In the genomic region with DNA sequence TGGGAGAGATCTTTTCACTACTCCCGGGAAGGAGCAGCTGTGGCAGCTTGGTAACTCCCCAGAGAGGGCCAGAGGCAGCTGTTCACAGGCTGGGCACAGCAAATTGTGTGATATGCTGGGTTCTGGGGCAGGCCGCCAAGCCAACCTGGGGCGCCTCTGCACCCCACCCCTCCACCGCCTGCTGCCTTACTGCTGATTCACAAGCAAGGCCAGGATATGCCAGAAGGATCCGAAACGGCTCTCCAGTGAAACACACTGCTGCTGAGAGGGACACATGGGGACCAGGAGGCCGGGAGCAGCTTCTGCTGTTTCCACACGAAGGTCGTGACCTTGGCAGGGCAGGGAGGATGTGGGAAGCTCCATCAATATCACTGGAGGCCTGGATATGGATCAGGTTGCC, we compare ENCODE assay signal across 10 mouse cellular contexts.
DNase-seq lines count a peak whose midpoint lies in the region; ATAC-seq and TF ChIP-seq lines count a peak whose summit lies in the region.
"Had no signal": no experiment of that assay in that cellular context is flagged by ENCODE, and none has a peak within 500 bp of the region (broad histone marks: within the 10 kb centered on the region; RNA-seq: fewer than 3 reads in every experiment).

No protein-coding gene starts in this region.

- H3K36me3 ChIP-seq in forebrain, postnatal 0 days (ENCODE audit: insufficient read depth) = no peaks in the 10 kb centered on the region
- no peaks in the 10 kb centered on the region for H3K36me3 ChIP-seq in forebrain, embryonic 10.5 days (replicated peaks)
- no peaks in the 10 kb centered on the region for H3K36me3 ChIP-seq in hindbrain, embryonic 16.5 days (ENCODE audit: control insufficient read depth, insufficient read depth, low read length)
- H3K36me3 ChIP-seq in neural tube, embryonic 11.5 days (ENCODE audit: control insufficient read depth, insufficient read depth, low read length) = no peaks in the 10 kb centered on the region
- H3K36me3 ChIP-seq in intestine, postnatal 0 days (ENCODE audit: control insufficient read depth, insufficient read depth) = no peaks in the 10 kb centered on the region

- WGBS in forebrain, postnatal 0 days = 55% methylated on average over 9 of the region's 9 CpGs
- WGBS in forebrain, embryonic 10.5 days = 65% methylated on average over 9 of the region's 9 CpGs
- 39% methylated on average over 9 of the region's 9 CpGs for WGBS in hindbrain, embryonic 16.5 days
- 53% methylated on average over 9 of the region's 9 CpGs for WGBS in neural tube, embryonic 11.5 days
- 70% methylated on average over 9 of the region's 9 CpGs for WGBS in intestine, postnatal 0 days

- no peak overlapping the region for H3K27ac ChIP-seq in forebrain, postnatal 0 days (ENCODE audit: low read depth, low read length)
- no peak overlapping the region for H3K27ac ChIP-seq in forebrain, embryonic 10.5 days
- H3K27ac ChIP-seq in hindbrain, embryonic 16.5 days (ENCODE audit: low read depth, low read length) = no peak overlapping the region
- H3K27ac ChIP-seq in neural tube, embryonic 11.5 days (ENCODE audit: low read depth, low read length) = 0 out of 2 replicates have a peak overlapping the region, but pooled peaks have one; percentile 27
- no peak overlapping the region for H3K27ac ChIP-seq in intestine, postnatal 0 days (ENCODE audit: low read depth, low read length)
- H3K27ac ChIP-seq: kidney, postnatal 0 days had no signal

- TF ChIP-seq CTCF in forebrain, postnatal 0 days (IDR thresholded peaks at IDR 0.05; ENCODE audit: low read depth) = no peak
- no peak for TF ChIP-seq CTCF in intestine, postnatal 0 days (IDR thresholded peaks at IDR 0.05; ENCODE audit: low read depth)

- H3K4me1 ChIP-seq in forebrain, postnatal 0 days (ENCODE audit: insufficient read depth) = no peaks in the 10 kb centered on the region; the same call in 1 of the 2 replicates
- H3K4me1 ChIP-seq in forebrain, embryonic 10.5 days = peaks cover 28% of the 10 kb centered on the region
- H3K4me1 ChIP-seq in hindbrain, embryonic 16.5 days (ENCODE audit: control insufficient read depth, insufficient read depth, low read depth, low read length) = peaks cover 16% of the 10 kb centered on the region
- H3K4me1 ChIP-seq in neural tube, embryonic 11.5 days (ENCODE audit: control insufficient read depth, insufficient read depth, low read length) = peaks cover 7% of the 10 kb centered on the region
- no peaks in the 10 kb centered on the region for H3K4me1 ChIP-seq in intestine, postnatal 0 days (replicated peaks; ENCODE audit: control insufficient read depth, insufficient read depth, low read length)

- DNase-seq in forebrain, postnatal 0 days = no peak
- DNase-seq in forebrain, embryonic 10.5 days (ENCODE audit: extremely low spot score, low spot score) = no peak
- DNase-seq in cerebellum, postnatal 25 days = peak; percentile 69 to 71
- DNase-seq in neural tube, embryonic 11.5 days (ENCODE audit: low spot score) = peak; percentile 32
- no peak for DNase-seq in urinary bladder, adult 18-20 months (ENCODE audit: low spot score in 2 of 2)
- DNase-seq in heart, adult 8-10 months (ENCODE audit: low spot score) = no peak
- DNase-seq: spleen, adult 18-20 months had no signal

- peak; percentile 40 for ATAC-seq in forebrain, postnatal 0 days
- ATAC-seq in hindbrain, embryonic 16.5 days = no peak
- ATAC-seq in neural tube, embryonic 11.5 days (ENCODE audit: insufficient read depth, low FRiP score, low TSS enrichment) = no peak
- no peak for ATAC-seq in intestine, postnatal 0 days

- H3K4me2 ChIP-seq in forebrain, postnatal 0 days (ENCODE audit: low read depth) = no peak overlapping the region
- H3K4me2 ChIP-seq in hindbrain, embryonic 16.5 days (ENCODE audit: low read length) = no peak overlapping the region
- H3K4me2 ChIP-seq in neural tube, embryonic 11.5 days (ENCODE audit: low read depth) = no peak overlapping the region
- no peak overlapping the region for H3K4me2 ChIP-seq in intestine, postnatal 0 days (replicated peaks; ENCODE audit: low read depth)

- no peak overlapping the region for H3K4me3 ChIP-seq in forebrain, postnatal 0 days (ENCODE audit: low read depth, low read length)
- no peak overlapping the region for H3K4me3 ChIP-seq in forebrain, embryonic 10.5 days
- no peak overlapping the region for H3K4me3 ChIP-seq in hindbrain, embryonic 16.5 days (ENCODE audit: low read length)
- no peak overlapping the region for H3K4me3 ChIP-seq in neural tube, embryonic 11.5 days (ENCODE audit: low read depth, low read length)
- no peak overlapping the region for H3K4me3 ChIP-seq in intestine, postnatal 0 days (ENCODE audit: low read depth, low read length)

- no peak overlapping the region for H3K9ac ChIP-seq in forebrain, postnatal 0 days
- peak overlapping the region; percentile 28; the same call in 1 of the 2 replicates for H3K9ac ChIP-seq in hindbrain, embryonic 16.5 days (ENCODE audit: low read depth, low read length)
- no peak overlapping the region for H3K9ac ChIP-seq in neural tube, embryonic 11.5 days (ENCODE audit: low read length)
- no peak overlapping the region for H3K9ac ChIP-seq in intestine, postnatal 0 days (ENCODE audit: low read depth, low read length)

- H3K9me3 ChIP-seq in forebrain, postnatal 0 days (ENCODE audit: low read length) = no peaks in the 10 kb centered on the region
- H3K9me3 ChIP-seq in forebrain, embryonic 10.5 days = no peaks in the 10 kb centered on the region
- no peaks in the 10 kb centered on the region for H3K9me3 ChIP-seq in hindbrain, embryonic 16.5 days (ENCODE audit: control insufficient read depth, low read length)
- H3K9me3 ChIP-seq in neural tube, embryonic 11.5 days (ENCODE audit: control insufficient read depth, low read length) = no peaks in the 10 kb centered on the region
- no peaks in the 10 kb centered on the region for H3K9me3 ChIP-seq in intestine, postnatal 0 days (ENCODE audit: control insufficient read depth)

- no peaks in the 10 kb centered on the region for H3K27me3 ChIP-seq in forebrain, postnatal 0 days (ENCODE audit: insufficient read depth, low read length)
- H3K27me3 ChIP-seq in forebrain, embryonic 10.5 days (ENCODE audit: poor library complexity, severe bottlenecking) = no peaks in the 10 kb centered on the region
- H3K27me3 ChIP-seq in hindbrain, embryonic 16.5 days (replicated peaks; ENCODE audit: control insufficient read depth, insufficient read depth, low read length) = no peaks in the 10 kb centered on the region
- H3K27me3 ChIP-seq in neural tube, embryonic 11.5 days (ENCODE audit: control insufficient read depth, insufficient read depth, low read length) = no peaks in the 10 kb centered on the region
- no peaks in the 10 kb centered on the region for H3K27me3 ChIP-seq in intestine, postnatal 0 days (replicated peaks; ENCODE audit: control insufficient read depth, insufficient read depth, low read length)

Comparison
In these comparisons a context has a peak if more than half of its experiments do, and no peak if none do; other contexts are left out.
1. DNase-seq: peak in cerebellum, postnatal 25 days (2 of 2) and neural tube, embryonic 11.5 days (single experiment); none in forebrain, postnatal 0 days (single experiment), forebrain, embryonic 10.5 days (single experiment), urinary bladder, adult 18-20 months (0 of 2) and heart, adult 8-10 months (single experiment).